Mouse (Mus musculus): ENCODE data around the gene Cdrt4. TPM values are rescaled to one million over a fixed set of nuclear protein-coding genes. Genes with fewer than 3 reads are reported as not detected.
A peak's percentile ranks its signal among the peaks of the same experiment; 100 is the strongest.

Cdrt4 gene
- total and polyA plus RNA-seq, 3 experiments = not detected

DNA sequence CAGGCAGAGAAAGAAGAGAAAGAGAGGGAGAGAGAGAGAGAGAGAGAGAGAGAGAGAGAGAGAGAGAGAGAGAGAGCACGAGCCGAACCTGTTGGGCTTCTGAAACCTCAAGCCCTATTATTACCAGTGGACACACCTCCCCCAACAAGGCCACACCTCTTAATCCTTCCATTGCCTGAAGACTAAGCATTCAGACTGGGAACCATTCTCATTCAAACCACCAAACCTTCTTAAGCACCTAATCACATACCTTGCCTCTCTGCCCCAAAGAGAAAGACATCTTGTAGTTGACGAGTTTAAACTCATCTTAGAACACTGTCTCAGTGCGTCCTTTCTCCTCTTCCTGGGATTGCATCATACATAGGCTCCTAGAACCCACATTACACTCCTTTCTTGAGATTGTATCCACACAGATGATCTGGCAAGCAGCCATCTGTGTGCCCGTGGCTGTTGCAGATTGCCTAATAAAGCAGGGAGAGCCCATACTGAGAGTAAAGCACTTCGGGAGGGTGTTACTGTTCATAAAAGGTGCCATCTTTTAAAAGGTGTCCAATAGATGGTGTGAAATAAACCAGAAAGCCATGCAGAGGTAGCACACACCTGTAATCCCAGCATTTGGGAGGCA, 47.0 kb upstream of the Cdrt4 start (continued):
- TF ChIP-seq POLR2AphosphoS2 (IDR thresholded peaks at IDR 0.05; ENCODE audit: low read length) = no peak
- no peak for TF ChIP-seq ZMIZ1 (IDR thresholded peaks at IDR 0.05; ENCODE audit: low read depth, low read length)
- TF ChIP-seq TCF12 (IDR thresholded peaks at IDR 0.05; ENCODE audit: low read depth, low read length) = peak; percentile 18; the same call in 1 of the 2 replicates
- TF ChIP-seq ZKSCAN1 (IDR thresholded peaks at IDR 0.05; ENCODE audit: low read depth, low read length) = no peak
- TF ChIP-seq RAD21 (IDR thresholded peaks at IDR 0.05; ENCODE audit: low read depth, low read length) = no peak
- no peak for TF ChIP-seq NRF1 (IDR thresholded peaks at IDR 0.05; ENCODE audit: insufficient read depth, low read depth, low read length, poor library complexity, severe bottlenecking)
- peak; percentile 77 for TF ChIP-seq ETS1 (IDR thresholded peaks at IDR 0.05; ENCODE audit: low read depth, low read length)
- no peak for TF ChIP-seq NELFE (IDR thresholded peaks at IDR 0.05; ENCODE audit: low read depth, low read length)
- TF ChIP-seq USF1 (IDR thresholded peaks at IDR 0.05; ENCODE audit: low read depth, low read length) = no peak
- TF ChIP-seq CTCF (IDR thresholded peaks at IDR 0.05 in 2 of 3, conservative IDR thresholded peaks at IDR 0.05 in 1 of 3; ENCODE audit: control insufficient read depth in 1 of 3, insufficient read depth in 1 of 3, low read depth in 2 of 3, low read length in 3 of 3, poor library complexity in 1 of 3, severe bottlenecking in 1 of 3) = no peak
- TF ChIP-seq CHD1 (IDR thresholded peaks at IDR 0.05; ENCODE audit: low read depth, low read length) = no peak
- TF ChIP-seq ZC3H11A (IDR thresholded peaks at IDR 0.05; ENCODE audit: low read depth, low read length) = no peak
- no peak for TF ChIP-seq UBTF (IDR thresholded peaks at IDR 0.05; ENCODE audit: borderline replicate concordance, insufficient read depth, low read depth, low read length)
- TF ChIP-seq MEF2A (IDR thresholded peaks at IDR 0.05; ENCODE audit: extremely low read depth, insufficient replicate concordance, low read depth, low read length, poor library complexity, severe bottlenecking) = no peak; the same call in 1 of the 2 replicates
- no peak for TF ChIP-seq USF2 (IDR thresholded peaks at IDR 0.05; ENCODE audit: borderline replicate concordance in 1 of 2, insufficient read depth in 1 of 2, low read depth in 1 of 2, low read length in 2 of 2)
- TF ChIP-seq MAFK (IDR thresholded peaks at IDR 0.05; ENCODE audit: borderline replicate concordance, low read depth, low read length) = no peak
- peak; percentile 24; the same call in 1 of the 2 replicates for TF ChIP-seq SIN3A (IDR thresholded peaks at IDR 0.05; ENCODE audit: low read length)
- no peak for TF ChIP-seq POLR2AphosphoS5 (IDR thresholded peaks at IDR 0.05; ENCODE audit: borderline replicate concordance, low read depth, low read length)
- no peak for TF ChIP-seq ZNF384 (IDR thresholded peaks at IDR 0.05; ENCODE audit: low read depth, low read length)
- no peak for TF ChIP-seq MAZ (IDR thresholded peaks at IDR 0.05; ENCODE audit: low read depth, low read length)

DNA sequence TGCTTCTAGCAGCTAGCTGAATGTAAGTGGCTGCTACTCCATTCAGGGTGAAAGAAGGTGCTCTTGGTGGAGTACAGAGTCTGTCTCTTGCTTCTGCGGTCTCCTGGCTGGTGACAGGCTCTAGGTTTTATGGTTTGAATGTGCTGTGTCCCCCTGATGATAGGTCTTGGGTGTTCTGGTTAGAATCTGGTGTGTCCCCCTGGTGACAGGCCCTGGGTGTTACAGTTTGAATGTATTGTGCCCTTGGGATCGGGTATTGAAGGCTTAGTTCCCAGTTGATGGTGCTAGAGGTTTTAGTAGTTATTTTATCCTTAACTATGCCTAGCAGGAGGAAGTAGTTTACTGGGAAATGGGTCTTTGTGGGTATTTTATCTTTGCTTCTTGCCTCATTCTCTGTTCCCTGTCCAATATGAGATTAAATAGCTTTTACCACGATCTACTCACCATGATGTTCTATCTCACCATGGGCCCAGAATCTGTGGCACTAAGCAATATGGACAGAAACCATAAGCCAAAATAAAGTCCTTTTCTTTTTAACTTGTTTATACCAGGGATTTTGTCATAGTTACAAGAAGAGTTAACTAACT, 41.2 kb upstream of the Cdrt4 start:
- 0 out of 4 replicates have a peak, but pooled peaks cover 0 to 2% of the 10 kb centered on the region in 2 experiments for H3K36me3 ChIP-seq (ENCODE audit: control insufficient read depth in 1 of 2, insufficient read depth in 2 of 2, low read length in 2 of 2)
- H3K9ac ChIP-seq (ENCODE audit: control insufficient read depth, low read depth, low read length, poor library complexity, severe bottlenecking) = no peak overlapping the region
- H3K4me3 ChIP-seq (ENCODE audit: control insufficient read depth in 1 of 2, insufficient read depth in 1 of 2, low read depth in 2 of 2, low read length in 2 of 2) = no peak overlapping the region
- H3K79me2 ChIP-seq (ENCODE audit: control insufficient read depth, insufficient read depth, low read length, poor library complexity) = no peaks in the 10 kb centered on the region
- no peak overlapping the region for H3K27ac ChIP-seq (ENCODE audit: control insufficient read depth, low read depth, low read length)
- no peaks in the 10 kb centered on the region for H3K27me3 ChIP-seq (ENCODE audit: control insufficient read depth in 1 of 2, insufficient read depth in 2 of 2, low read length in 2 of 2)
- H3K4me1 ChIP-seq (ENCODE audit: control insufficient read depth in 1 of 2, insufficient read depth in 2 of 2, low read length in 2 of 2) = no peaks in the 10 kb centered on the region
- no peaks in the 10 kb centered on the region for H3K9me3 ChIP-seq (replicated peaks; ENCODE audit: insufficient read depth, low read length)
- DNase-seq (ENCODE audit: low read depth, low spot score) = peak; percentile 56
- TF ChIP-seq RAD21 (IDR thresholded peaks at IDR 0.05; ENCODE audit: low read depth, low read length) (peak; percentile 39), ZMIZ1 (IDR thresholded peaks at IDR 0.05; ENCODE audit: low read depth, low read length) (no peak), UBTF (IDR thresholded peaks at IDR 0.05; ENCODE audit: borderline replicate concordance, insufficient read depth, low read depth, low read length) (no peak), USF1 (IDR thresholded peaks at IDR 0.05; ENCODE audit: low read depth, low read length) (no peak), BHLHE40 (IDR thresholded peaks at IDR 0.05; ENCODE audit: borderline replicate concordance, low read depth, low read length) (no peak), SMC3 (IDR thresholded peaks at IDR 0.05; ENCODE audit: low read depth, low read length) (peak; percentile 83), MEF2A (IDR thresholded peaks at IDR 0.05; ENCODE audit: extremely low read depth, insufficient replicate concordance, low read depth, low read length, poor library complexity, severe bottlenecking) (no peak), TCF12 (IDR thresholded peaks at IDR 0.05; ENCODE audit: low read depth, low read length) (peak; percentile 47; the same call in 1 of the 2 replicates), NELFE (IDR thresholded peaks at IDR 0.05; ENCODE audit: low read depth, low read length) (no peak), RCOR1 (IDR thresholded peaks at IDR 0.05; ENCODE audit: low read depth, low read length) (no peak), SIN3A (IDR thresholded peaks at IDR 0.05; ENCODE audit: low read length) (no peak), CHD2 (IDR thresholded peaks at IDR 0.05; ENCODE audit: low read length) (no peak), KAT2A (conservative IDR thresholded peaks at IDR 0.05; ENCODE audit: low read depth, low read length) (no peak), EP300 (IDR thresholded peaks at IDR 0.05; ENCODE audit: low read depth in 1 of 2, low read length in 2 of 2) (peak; percentile 55 to 57; a peak in 3 of 4 replicates), MAX (IDR thresholded peaks at IDR 0.05; ENCODE audit: low read length) (no peak), CTCF (IDR thresholded peaks at IDR 0.05 in 2 of 3, conservative IDR thresholded peaks at IDR 0.05 in 1 of 3; ENCODE audit: control insufficient read depth in 1 of 3, insufficient read depth in 1 of 3, low read depth in 2 of 3, low read length in 3 of 3, poor library complexity in 1 of 3, severe bottlenecking in 1 of 3) (peak; percentile 38 to 67 (median 43)), CHD1 (IDR thresholded peaks at IDR 0.05; ENCODE audit: low read depth, low read length) (no peak), E2F4 (IDR thresholded peaks at IDR 0.05; ENCODE audit: borderline replicate concordance, low read depth, low read length) (no peak), MXI1 (IDR thresholded peaks at IDR 0.05; ENCODE audit: low read depth, low read length) (no peak), GATA1 (IDR thresholded peaks at IDR 0.05; ENCODE audit: low read depth, low read length) (peak; percentile 22; the same call in 1 of the 2 replicates)
